Mouse (Mus musculus) kidney, adult 18-20 months (tissue): Measurements from ENCODE around the gene Ifitm6.
"Not testable (repeated sequence)": the region's sequence is repeated elsewhere in the genome, so short reads cannot be mapped to it uniquely, and the experiment has no call there.

Experiments used
- DNase-seq: peaks from one replicate; pipeline ENCODE4 v3.0.0; 2021

Gene Ifitm6

GRCm38 (mm10) chr7:141008312-141008761, 9.4 kb downstream of the Ifitm6 start:
- no peak for DNase-seq

DNA sequence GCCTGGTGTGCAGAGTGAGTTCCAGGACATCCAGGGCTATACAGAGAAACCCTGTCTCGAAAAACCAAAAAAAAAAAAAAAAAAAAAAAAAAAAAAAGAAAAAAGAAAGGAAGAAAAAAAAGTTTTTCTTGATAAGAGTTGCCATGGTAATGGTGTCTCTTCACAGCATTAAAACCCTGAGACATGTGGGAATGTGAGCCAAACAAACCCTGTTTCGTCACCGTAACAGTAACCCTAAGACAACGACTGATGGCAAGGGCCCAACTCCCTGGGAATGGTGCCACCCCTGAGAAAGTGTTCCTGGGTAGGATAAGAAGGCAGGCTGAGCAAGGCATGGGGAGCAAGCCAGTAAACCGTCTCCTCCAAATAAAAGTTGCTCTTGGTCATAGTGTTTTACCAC, 10.8 kb downstream of the Ifitm6 start:
- no peak for DNase-seq

GRCm38 (mm10) chr7:141006446-141006845, 11.3 kb downstream of the Ifitm6 start:
- DNase-seq: no peak

DNA sequence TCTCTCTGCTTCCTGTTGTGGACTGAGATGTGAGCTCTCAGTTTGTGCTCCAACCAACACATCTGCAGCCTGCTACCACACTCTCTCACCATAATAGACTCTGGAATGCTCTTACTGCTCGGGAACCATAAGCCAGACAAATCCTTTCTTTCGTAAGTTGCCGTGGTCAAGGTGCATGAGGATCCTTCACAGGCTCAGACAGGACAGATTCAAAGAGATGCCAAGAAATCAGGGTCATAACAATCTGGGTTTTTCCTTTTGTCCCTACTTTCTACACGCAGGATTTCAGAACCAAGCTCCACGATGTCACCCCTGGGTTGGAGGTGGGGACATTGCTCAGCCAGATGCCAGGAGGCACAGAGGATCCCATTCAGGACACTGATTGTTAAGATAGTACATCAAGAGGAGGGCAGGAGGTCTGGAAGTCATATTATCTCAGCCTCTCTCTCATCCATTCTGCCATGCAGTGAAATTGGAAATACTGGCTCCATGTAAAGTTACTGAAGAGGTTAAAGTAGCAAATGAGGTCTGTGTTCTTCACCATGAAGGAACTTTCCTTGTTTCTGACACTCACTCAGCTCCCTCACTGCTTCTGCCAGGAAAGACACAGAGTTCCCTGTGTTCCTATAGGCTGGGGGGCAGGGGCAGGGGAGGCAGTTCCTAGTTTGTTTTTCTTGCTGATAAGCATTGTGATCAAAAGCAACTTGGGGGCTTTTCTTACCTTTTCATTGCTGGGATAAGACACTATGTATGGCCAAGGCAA, 14.3 kb downstream of the Ifitm6 start:
- no peak for DNase-seq

GRCm38 (mm10) chr7:141000881-141001708, 16.6 kb downstream of the Ifitm6 start:
- DNase-seq: no peak

DNA sequence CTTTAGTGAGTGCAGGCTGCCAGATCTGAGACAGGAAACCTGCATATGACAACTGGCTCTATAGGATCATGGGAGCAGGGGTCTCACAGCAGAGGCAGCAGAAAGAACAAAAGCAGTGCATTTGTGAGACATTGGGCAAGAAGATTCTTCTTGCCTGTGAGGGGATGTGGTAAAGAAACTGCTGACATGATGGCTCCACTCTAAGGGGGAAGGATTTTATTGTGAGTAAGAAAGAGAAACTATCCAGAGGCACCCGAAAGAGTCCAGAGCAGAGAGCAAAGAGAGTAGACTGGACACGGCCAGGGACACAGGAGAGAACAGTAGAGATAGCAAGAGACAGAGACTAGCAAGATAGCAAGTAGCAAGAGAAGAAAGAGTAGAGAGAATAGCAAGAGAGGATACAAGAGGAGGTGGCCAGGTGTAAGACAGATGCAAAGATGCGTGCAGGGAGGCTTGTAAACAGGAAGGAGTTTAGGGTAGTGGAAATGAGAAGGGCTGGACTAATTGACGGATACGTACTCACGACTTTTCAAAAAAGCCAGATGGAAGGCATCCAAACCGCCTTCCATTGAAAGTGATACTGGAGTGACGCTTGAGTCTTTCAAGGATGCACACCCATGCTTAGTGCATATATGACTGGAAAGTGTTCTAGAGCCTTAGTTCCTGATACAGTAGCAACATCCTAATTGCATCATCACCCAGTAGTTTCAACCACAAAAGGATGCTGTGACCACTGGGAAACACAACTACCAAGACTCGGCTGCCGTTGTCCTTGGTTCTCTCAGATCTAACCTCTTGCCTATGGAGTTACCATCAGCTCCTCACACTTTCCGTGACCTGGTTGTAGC, 18.6 kb downstream of the Ifitm6 start:
- DNase-seq: no peak

GRCm38 (mm10) chr7:140997817-140998216, 19.9 kb downstream of the Ifitm6 start:
- no peak for DNase-seq

- no peak for DNase-seq
Measured at GRCm38 (mm10) chr7:140991117-140991689, 26.5 kb downstream of the Ifitm6 start.

DNA sequence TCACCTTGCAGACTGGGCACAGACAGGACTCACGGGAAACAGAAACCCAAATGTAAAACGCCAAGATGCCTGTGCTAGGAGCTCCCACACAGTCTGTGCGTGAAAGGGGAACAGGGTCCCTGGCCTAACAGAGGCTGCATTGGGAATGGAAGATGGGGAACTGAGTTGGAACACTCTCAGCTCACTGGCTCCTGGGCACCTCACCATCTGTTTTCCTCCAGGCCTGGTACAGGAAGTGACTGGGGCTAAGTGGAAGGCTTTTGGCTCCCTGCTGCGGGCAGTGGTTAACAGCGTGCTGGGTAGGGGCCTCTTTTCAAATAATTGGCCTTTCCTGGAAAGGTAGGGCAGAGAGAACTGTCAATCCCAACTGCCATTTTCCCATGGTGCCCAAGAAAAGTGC, 27.1 kb downstream of the Ifitm6 start:
- no peak for DNase-seq

DNA sequence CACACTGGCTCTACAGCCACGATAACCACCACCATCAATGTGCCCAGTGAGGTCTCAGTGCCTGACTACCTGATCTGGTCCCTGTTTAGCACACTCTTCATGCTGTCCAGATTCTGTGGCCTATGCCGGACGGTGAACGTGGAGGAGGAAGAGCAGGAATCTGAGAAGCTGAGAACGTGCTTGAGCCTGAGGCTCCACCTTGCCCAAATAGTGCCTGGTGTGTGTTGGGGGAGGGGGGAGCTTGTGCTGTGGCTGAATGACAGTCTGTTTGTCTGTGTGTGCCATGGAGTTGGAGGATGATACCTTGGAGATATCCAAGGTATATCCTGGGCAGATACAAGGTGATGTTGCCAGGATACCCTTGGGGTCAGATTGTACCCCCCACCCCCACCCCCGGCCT, 27.5 kb downstream of the Ifitm6 start:
- DNase-seq: no peak

GRCm38 (mm10) chr7:140989022-140989421, 28.7 kb downstream of the Ifitm6 start:
- no peak for DNase-seq

GRCm38 (mm10) chr7:140987182-140988138, 30.3 kb downstream of the Ifitm6 start:
- no peak for DNase-seq

DNA sequence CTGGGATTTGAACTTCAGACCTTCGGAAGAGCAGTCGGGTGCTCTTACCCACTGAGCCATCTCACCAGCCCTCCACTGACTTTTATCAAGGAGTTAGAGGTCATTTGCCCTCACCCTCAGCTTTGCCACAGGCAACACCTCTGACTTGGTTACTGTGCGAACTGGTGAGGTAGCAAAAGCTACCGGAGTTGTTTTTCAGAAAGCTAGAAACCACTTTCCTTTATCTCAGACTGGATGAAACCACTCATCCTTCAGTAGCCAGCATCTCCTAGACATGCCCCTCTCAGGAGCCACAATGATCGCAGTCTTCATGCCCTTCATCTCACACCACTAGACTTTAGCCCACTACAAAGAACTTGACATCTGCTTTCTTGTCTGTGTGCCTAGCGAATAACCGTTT, 34.8 kb downstream of the Ifitm6 start:
- DNase-seq: no peak

DNA sequence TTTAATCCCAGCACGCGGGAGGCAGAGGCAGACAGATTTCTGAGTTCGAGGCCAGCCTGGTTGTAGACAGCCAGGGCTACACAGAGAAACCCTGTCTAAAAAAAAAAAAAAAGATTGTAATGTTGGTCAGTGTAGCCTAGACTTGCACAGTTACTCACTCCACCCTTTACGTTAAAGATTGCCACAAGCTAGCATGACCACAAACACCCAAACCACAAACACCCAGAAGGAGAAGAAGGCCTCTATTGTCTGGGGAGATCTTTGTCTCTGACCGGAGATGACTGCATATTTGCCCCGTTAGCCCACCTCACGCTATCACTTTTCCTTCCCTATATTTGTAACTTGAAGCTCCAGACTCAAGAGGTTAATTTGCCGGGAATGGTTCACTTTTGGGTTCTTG, 36.0 kb downstream of the Ifitm6 start:
- DNase-seq: no peak

- not testable (repeated sequence) for DNase-seq
Measured at GRCm38 (mm10) chr7:140976720-140977119, 41.0 kb downstream of the Ifitm6 start.

DNA sequence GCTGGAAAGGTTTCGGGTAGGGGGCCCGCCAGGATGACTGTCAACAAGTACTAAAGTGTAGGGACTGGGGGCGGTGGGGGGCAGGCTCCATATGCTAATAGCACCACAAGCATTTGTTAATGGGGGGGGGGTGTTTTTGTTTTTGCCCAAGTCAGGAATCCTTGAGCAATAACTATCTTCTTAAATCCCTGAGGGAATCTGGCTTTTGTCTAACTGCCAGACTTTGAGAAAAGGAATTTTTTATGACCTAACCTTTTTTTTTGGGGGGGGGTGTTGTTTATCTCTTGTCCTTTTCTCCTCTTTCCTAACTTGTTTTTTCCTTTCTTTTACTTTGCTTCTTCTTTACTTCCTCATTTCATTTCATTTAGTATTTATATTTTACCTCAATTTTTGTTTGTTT, 42.3 kb downstream of the Ifitm6 start:
- DNase-seq: no peak

GRCm38 (mm10) chr7:140974940-140975339, 42.8 kb downstream of the Ifitm6 start:
- DNase-seq: no peak

DNA sequence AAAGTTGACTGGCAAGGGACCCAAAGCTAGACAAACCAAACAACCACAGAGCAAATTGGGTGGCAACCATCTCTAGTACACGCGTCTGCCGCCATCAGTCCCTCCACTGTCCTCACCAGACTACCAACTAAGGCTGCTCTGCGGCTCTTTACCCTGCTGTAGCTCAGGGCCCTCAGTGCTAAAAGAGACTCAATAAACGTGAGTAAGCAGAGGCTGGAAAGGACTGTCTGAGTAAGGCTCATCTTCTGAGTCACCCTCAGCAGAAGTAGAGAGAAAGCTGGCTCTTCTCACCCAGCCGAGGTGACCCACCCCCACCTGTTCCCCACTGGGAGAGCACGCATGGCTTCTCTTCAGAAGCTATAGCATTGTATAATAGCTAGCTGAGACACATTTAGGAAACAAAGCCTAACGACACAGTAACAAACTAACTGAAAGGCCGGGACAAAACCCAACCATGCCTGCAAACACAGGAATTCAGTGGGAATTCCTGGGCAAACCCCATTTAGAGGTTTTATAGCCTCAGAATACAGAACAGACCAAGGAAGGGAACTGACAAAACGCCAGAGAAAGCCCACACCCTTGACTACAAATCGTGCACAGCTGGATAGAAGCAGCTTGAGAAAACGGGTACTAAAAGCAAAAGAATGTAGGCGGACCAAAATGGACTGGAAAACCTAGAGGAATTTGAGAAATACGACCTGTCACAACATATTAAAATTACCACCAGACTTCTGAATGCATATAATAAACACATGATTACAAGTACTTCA, 44.1 kb downstream of the Ifitm6 start:
- DNase-seq: no peak

DNA sequence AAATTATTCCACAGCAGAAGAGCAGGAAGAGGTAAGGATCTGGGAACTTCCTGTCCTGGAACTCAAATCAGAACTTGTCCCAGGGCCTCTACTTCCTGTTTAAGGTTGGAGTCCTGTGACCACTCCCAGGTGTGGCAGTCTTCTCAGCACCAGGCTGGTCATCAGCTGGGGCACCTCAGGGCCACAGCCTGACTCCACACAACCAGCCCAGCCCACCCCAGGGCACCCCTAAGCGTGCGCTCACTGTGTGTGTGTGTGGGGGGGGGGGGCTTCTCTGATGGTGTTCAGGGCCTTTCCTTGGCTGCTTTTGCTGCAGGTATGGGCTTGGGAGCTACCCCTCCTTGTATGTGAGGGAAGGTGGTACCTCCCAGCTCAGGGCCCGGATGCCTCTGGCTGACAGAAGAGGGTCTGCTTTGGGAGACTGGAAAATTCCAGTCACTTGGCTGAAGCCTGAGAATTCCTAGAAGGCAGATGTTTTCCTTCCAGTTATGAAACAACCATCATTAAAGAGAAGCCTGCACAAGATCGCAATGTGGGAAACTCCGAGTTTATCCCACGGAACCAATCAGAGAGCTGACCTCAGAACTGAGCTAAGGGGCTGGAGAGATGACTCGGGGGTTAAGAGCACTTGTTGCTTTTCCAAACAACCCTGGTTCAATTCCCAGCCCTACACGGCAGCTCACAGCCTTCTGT, 46.1 kb downstream of the Ifitm6 start:
- no peak for DNase-seq

GRCm38 (mm10) chr7:140970931-140971330, 46.8 kb downstream of the Ifitm6 start:
- DNase-seq: no peak
